Mouse (Mus musculus): Measurements from ENCODE around the gene Uaca. TPM values are rescaled to one million over a fixed set of nuclear protein-coding genes. Genes with fewer than 3 reads are reported as not detected.

The Uaca gene
- polyA plus RNA-seq, 1 experiment from 2014 or later, result 22.0 TPM

DNA sequence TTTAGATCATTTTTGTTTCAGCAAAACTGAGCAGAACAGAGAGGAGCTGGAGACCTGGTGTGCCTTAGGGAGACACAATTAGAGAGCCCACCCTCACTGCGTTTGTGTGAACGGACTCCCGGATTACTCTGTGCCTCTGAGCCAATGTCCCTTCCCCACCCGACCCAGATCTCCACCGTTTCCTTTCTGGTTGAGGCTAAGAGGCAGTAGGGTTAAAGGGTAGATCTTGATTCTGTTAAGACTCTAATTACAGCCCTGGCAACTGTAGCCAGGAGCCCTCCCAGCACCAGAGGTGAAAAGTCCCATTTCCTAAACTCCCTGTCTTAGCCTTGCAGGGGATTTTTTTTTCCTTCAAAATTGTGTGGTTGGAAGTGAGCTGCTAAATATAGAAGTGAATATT, 47.1 kb downstream of the Uaca start:
- H3K9me3 ChIP-seq, result no peaks in the 10 kb centered on the region
- WGBS, result 40% methylated on average over 5 of the region's 5 CpGs
- ATAC-seq, result no peak
- H3K4me2 ChIP-seq (replicated peaks), result no peak overlapping the region
- H3K4me1 ChIP-seq (replicated peaks), result peaks cover 33% of the 10 kb centered on the region
- H3K27me3 ChIP-seq, result no peaks in the 10 kb centered on the region
- H3K36me3 ChIP-seq, result no peaks in the 10 kb centered on the region
- H3K4me3 ChIP-seq (replicated peaks), result no peak overlapping the region
- no peak overlapping the region for H3K27ac ChIP-seq
- H3K9ac ChIP-seq (replicated peaks), result no peak overlapping the region

DNA sequence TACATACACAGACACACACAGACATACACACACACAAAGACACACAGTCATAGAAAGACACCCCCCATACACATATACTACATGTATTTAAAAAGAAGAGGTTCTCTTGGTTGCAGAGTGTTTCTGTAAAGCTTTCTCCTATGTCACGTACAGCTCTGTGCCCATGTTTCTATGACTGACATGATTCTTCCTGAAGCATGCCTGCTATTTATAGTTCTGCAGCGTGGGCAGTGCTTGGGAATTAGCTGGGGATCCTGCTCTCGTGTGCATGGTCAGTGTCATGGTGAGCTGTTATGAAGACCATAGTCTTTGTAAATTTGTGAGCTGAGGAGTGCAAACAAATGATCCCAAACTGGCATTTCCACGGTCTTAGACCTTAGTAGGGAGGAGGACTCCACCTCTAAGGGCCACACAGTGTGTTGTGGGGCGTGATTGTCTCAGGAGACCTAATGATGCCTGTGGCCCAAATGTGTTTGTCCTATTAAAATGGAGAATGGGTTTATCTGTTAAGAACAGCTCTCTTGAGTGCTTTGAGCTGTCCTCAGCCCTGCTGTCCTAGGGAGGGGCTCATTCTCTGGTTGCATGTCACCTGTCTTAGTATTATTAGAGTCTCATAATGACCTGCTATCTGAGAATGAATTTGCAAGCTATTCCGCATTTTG, 49.2 kb downstream of the Uaca start:
- Histone ChIP-seq H3K9me3 (no peaks in the 10 kb centered on the region), H3K27me3 (no peaks in the 10 kb centered on the region), H3K27ac (no peak overlapping the region), H3K4me2 (replicated peaks) (no peak overlapping the region), H3K4me1 (replicated peaks) (peaks cover 13% of the 10 kb centered on the region), H3K4me3 (replicated peaks) (no peak overlapping the region), H3K9ac (replicated peaks) (no peak overlapping the region), H3K36me3 (no peaks in the 10 kb centered on the region)
- ATAC-seq, result no peak
- 81% methylated on average over 6 of the region's 6 CpGs for WGBS

DNA sequence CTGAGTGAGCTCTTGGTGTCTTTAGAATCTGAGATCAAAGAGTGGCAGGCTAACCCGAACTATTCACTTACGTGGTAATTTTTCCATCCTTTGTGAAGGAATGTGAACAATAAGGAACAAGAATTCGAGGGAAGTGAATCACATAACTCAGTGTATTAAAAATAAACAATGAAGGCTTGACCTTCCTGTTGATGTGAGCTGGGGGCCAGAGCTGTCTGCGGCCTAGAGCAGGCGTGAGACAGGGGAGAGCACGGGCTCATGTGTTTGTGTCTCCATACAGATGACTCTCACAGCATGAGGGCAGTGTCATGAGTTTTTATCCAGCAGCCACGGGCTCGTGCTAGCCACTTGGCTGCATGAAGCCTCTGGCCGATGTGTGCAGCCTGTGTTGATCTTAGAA, 54.4 kb downstream of the Uaca start:
- Histone ChIP-seq H3K27ac (peak overlapping the region; percentile 2; the same call in 1 of the 2 replicates), H3K36me3 (no peaks in the 10 kb centered on the region), H3K9ac (replicated peaks) (no peak overlapping the region), H3K4me2 (replicated peaks) (no peak overlapping the region), H3K4me1 (replicated peaks) (peaks cover 15% of the 10 kb centered on the region), H3K4me3 (replicated peaks) (no peak overlapping the region), H3K27me3 (no peaks in the 10 kb centered on the region), H3K9me3 (no peaks in the 10 kb centered on the region)
- no peak for ATAC-seq
- whole genome bisulfite sequencing, result 21% methylated on average over 9 of the region's 9 CpGs

DNA sequence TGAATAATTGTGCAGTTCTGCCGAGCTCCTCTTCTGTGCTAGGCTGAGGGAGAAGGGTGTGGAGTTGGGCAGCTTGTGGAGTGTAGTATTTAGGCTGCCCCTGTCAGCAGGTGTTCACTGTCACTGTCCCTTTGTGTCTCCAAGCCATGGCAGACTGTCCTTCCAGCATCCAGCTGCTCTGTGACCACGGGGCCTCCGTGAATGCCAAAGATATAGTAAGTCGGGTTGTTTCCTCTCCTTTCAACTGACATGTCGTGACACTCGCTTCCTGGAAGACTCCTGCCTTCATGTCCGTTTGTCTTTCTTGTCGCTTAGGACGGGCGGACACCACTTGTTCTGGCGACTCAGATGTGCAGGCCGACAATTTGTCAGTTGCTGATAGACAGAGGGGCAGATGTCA, 55.6 kb downstream of the Uaca start:
- no peak overlapping the region for H3K4me3 ChIP-seq (replicated peaks)
- no peak overlapping the region for H3K4me2 ChIP-seq (replicated peaks)
- H3K27me3 ChIP-seq, result no peaks in the 10 kb centered on the region
- no peaks in the 10 kb centered on the region for H3K9me3 ChIP-seq
- no peak overlapping the region for H3K27ac ChIP-seq
- no peak overlapping the region for H3K9ac ChIP-seq (replicated peaks)
- 85% methylated on average over 12 of the region's 12 CpGs for WGBS
- no peak for ATAC-seq
- peaks cover 15% of the 10 kb centered on the region for H3K4me1 ChIP-seq (replicated peaks)
- no peaks in the 10 kb centered on the region for H3K36me3 ChIP-seq

DNA sequence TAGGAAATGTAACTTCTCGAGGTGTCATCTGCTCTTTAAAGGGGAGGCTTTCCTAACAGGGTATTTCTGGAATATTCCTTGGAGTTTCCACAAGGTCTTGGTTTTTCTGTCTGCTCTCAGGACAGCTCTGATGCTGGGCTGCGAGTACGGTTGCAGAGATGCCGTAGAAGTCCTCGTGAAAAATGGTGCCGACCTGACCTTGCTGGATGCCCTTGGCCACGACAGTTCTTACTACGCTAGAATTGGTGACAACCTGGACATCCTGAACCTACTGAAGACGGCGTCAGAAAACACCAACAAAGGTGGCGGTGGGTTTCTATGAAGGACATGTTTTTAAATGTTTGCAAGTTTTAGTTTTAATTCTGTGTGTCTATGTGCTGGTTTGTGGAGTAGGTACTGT, 59.9 kb downstream of the Uaca start:
- WGBS, result 96% methylated on average over 11 of the region's 11 CpGs
- no peak overlapping the region for H3K4me3 ChIP-seq (replicated peaks)
- no peak for ATAC-seq
- no peaks in the 10 kb centered on the region for H3K9me3 ChIP-seq
- no peaks in the 10 kb centered on the region; the same call in 1 of the 2 replicates for H3K36me3 ChIP-seq
- no peak overlapping the region for H3K4me2 ChIP-seq (replicated peaks)
- no peak overlapping the region for H3K27ac ChIP-seq
- peaks cover 17% of the 10 kb centered on the region for H3K4me1 ChIP-seq (replicated peaks)
- H3K27me3 ChIP-seq, result no peaks in the 10 kb centered on the region
- H3K9ac ChIP-seq (replicated peaks), result no peak overlapping the region

DNA sequence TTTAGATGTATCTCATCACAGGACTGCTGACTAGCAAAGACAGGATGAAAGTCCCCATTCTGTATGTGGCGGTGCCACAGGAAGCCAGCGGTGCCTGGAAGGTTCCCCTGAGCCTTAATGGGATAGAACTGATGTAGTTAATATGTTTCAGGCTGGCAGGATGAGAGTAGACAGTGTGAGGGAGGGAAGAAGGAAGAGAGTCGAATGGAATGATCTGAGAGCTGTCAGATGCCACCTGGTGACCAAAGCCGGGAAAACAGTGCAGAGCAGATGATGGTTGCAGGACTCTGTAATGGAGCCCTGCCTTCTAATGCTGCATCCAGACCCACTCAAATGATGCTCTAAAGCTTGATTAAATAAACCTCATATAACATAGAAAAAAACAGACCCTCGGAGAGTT, 63.5 kb downstream of the Uaca start:
- H3K27me3 ChIP-seq, result no peaks in the 10 kb centered on the region
- peak overlapping the region; percentile 31 for H3K4me2 ChIP-seq (replicated peaks)
- H3K36me3 ChIP-seq, result no peaks in the 10 kb centered on the region; the same call in 1 of the 2 replicates
- no peak overlapping the region for H3K27ac ChIP-seq
- ATAC-seq, result peak; percentile 82
- H3K9ac ChIP-seq (replicated peaks), result no peak overlapping the region
- 26% methylated on average over 5 of the region's 5 CpGs for WGBS
- H3K4me1 ChIP-seq (replicated peaks), result peaks cover 19% of the 10 kb centered on the region
- no peaks in the 10 kb centered on the region for H3K9me3 ChIP-seq
- no peak overlapping the region for H3K4me3 ChIP-seq (replicated peaks)

DNA sequence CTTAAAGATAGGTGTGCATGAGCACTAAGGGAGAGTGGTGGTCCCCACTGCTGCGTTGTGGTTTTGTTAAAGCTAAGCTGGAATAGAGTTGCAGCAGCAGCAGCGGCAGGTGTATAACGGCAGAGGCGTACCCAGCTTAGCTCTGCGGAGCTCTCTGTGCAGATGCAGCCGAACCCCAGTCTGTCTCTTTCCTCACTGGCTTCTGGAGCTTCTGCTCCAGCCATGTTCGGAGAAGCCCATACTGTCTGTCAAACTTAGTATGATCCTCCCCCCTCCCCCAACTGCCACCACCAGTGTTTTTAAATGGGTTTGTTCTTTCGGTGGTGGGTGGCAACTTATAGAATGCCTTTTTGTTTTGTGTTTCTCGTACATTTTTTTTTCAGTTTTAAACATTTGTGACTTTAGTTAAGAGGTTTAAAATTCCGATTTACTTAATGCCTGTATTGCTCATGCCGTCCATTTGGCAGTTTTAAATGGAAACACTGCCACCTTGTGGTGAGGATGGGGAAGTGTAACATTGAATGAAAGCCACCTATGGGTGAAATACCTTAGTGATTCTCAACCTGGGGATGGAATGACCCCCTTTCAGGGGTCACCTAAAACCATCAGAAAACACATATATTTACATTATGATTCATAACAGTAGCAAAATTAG, 64.1 kb downstream of the Uaca start:
- Histone ChIP-seq H3K4me1 (replicated peaks) (peaks cover 19% of the 10 kb centered on the region), H3K9me3 (no peaks in the 10 kb centered on the region), H3K4me2 (replicated peaks) (peak overlapping the region; percentile 31), H3K27ac (no peak overlapping the region), H3K36me3 (no peaks in the 10 kb centered on the region; the same call in 1 of the 2 replicates), H3K4me3 (replicated peaks) (no peak overlapping the region), H3K9ac (replicated peaks) (0 out of 2 replicates have a peak overlapping the region, but pooled peaks have one; percentile 46), H3K27me3 (no peaks in the 10 kb centered on the region)
- 41% methylated on average over 11 of the region's 11 CpGs for WGBS
- ATAC-seq, result peak; percentile 74

DNA sequence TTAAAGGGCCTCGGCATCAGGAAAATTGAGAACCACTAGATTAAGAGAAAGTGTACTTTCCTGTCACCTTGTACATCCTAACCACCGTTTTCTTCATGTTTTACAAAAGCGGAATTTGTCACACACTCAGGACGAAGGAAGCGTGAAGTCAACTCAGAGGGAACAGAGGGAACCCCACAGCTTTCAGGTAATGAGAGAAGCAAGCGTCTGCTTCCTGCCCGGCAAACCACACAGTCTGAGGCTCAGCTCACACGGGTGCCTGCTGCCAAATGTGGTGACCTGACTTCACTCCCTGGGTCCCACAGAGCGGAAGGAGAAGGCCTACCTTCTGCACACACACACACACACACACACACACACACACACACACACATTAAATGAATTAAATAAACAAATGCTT, 64.7 kb downstream of the Uaca start:
- Histone ChIP-seq H3K9ac (replicated peaks) (no peak overlapping the region), H3K4me1 (replicated peaks) (peaks cover 19% of the 10 kb centered on the region), H3K27me3 (no peaks in the 10 kb centered on the region), H3K4me2 (replicated peaks) (no peak overlapping the region), H3K36me3 (no peaks in the 10 kb centered on the region; the same call in 1 of the 2 replicates), H3K27ac (no peak overlapping the region), H3K9me3 (no peaks in the 10 kb centered on the region), H3K4me3 (replicated peaks) (no peak overlapping the region)
- WGBS, result 75% methylated on average over 9 of the region's 9 CpGs
- ATAC-seq, result no peak

DNA sequence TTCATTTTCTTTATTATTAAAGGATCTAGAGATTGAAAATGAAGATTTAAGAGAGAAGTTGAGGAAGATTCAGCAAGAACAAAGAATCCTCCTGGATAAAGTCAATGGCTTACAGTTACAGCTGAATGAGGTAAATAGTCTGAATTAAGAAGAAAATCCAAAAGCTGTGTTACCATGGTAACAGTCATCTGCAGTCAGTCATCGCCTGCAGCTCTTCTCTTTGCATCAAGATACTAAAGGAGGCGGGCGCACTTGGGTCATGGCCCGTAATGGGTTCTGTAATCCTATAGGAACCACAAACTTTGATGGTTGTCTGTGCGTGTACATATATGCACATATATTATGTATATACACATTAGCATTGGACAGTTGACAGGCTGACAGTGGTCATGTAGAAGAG, 66.7 kb downstream of the Uaca start:
- Histone ChIP-seq H3K36me3 (no peaks in the 10 kb centered on the region; the same call in 1 of the 2 replicates), H3K27me3 (no peaks in the 10 kb centered on the region), H3K4me2 (replicated peaks) (no peak overlapping the region), H3K9ac (replicated peaks) (no peak overlapping the region), H3K4me1 (replicated peaks) (peaks cover 24% of the 10 kb centered on the region), H3K9me3 (no peaks in the 10 kb centered on the region), H3K27ac (no peak overlapping the region), H3K4me3 (replicated peaks) (no peak overlapping the region)
- 58% methylated on average over 5 of the region's 5 CpGs for WGBS
- ATAC-seq, result no peak; the same call in 1 of the 2 replicates

DNA sequence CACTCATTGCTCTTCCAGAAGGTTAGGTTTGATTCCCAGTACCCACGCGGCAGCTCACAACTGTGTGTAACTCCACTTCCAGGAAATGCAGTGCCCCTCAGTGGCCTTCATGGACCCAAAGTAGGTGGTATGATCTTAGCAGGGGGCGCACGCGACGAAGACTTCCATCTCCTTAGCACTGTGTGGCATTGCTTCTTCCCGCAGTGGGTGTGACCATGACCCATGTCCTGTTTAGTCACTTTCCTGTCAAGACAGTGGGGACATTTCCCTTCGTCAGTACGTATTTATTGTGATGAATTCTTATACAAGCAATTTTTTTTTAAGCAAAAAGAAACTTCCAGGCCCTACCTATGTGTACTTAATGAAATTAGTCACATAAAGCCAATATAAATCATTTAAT, 70.3 kb downstream of the Uaca start:
- Histone ChIP-seq H3K4me2 (replicated peaks) (no peak overlapping the region), H3K4me3 (replicated peaks) (no peak overlapping the region), H3K9ac (replicated peaks) (no peak overlapping the region), H3K27me3 (no peaks in the 10 kb centered on the region), H3K9me3 (no peaks in the 10 kb centered on the region), H3K27ac (no peak overlapping the region), H3K36me3 (no peaks in the 10 kb centered on the region), H3K4me1 (replicated peaks) (peaks cover 15% of the 10 kb centered on the region)
- WGBS, result 94% methylated on average over 9 of the region's 9 CpGs
- ATAC-seq, result no peak

DNA sequence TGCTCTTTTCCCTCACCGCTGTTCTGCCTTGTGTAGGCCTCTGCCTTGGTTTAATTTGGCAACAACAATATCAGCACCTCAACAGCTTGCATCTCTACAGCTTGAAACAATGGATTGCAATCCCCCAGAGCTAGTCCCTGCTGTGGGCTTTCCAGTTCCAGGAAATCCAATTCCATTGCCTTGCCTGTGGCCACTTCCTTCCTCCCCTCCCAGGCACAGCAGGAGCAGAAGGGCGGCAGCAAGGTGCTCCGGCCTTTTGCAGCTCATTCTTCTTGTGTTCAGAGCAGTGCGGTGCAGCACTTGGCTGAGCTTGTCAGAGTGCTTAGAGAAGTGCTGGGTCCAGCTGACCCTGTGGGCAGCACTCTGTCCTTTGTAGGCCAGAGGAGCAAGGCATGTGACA, 71.5 kb downstream of the Uaca start:
- Histone ChIP-seq H3K9ac (replicated peaks) (no peak overlapping the region), H3K4me3 (replicated peaks) (no peak overlapping the region), H3K4me1 (replicated peaks) (peaks cover 26% of the 10 kb centered on the region), H3K9me3 (no peaks in the 10 kb centered on the region), H3K27ac (peak overlapping the region; percentile 11; the same call in 1 of the 2 replicates), H3K27me3 (no peaks in the 10 kb centered on the region), H3K4me2 (replicated peaks) (no peak overlapping the region), H3K36me3 (no peaks in the 10 kb centered on the region)
- 32% methylated on average over 4 of the region's 4 CpGs for WGBS
- ATAC-seq, result no peak

DNA sequence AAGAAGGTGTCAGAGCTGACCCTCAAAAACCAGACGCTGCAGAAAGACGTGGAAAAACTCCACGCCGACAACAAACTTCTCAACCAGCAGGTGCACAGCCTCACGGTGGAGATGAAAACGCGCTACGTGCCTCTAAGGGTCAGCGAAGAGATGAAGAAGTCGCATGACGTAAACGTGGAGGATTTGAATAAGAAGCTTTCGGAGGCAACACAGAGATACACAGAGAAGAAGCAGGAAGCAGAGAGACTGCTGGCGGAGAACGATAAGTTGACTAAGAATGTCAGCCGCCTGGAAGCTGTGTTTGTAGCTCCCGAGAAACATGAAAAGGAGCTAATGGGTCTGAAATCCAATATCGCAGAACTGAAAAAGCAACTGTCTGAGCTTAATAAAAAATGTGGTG, 76.1 kb downstream of the Uaca start:
- H3K27me3 ChIP-seq, result no peaks in the 10 kb centered on the region
- WGBS, result 81% methylated on average over 18 of the region's 18 CpGs
- H3K9ac ChIP-seq (replicated peaks), result no peak overlapping the region
- H3K36me3 ChIP-seq, result peaks cover 6% of the 10 kb centered on the region; the same call in 1 of the 2 replicates
- no peaks in the 10 kb centered on the region for H3K9me3 ChIP-seq
- H3K4me3 ChIP-seq (replicated peaks), result no peak overlapping the region
- H3K4me1 ChIP-seq (replicated peaks), result peaks cover 31% of the 10 kb centered on the region; the same call in 1 of the 2 replicates
- no peak overlapping the region for H3K27ac ChIP-seq
- no peak for ATAC-seq
- H3K4me2 ChIP-seq (replicated peaks), result no peak overlapping the region
